Mouse (Mus musculus) CH12.LX (cell line): ENCODE measurements around the gene Oas2. TPM values are rescaled to one million over a fixed set of nuclear protein-coding genes. Genes with fewer than 3 reads are reported as not detected.

Experiments
- DNase-seq: peaks from one replicate; pipeline ENCODE4 v3.0.0-alpha.2; 2013; ENCODE audit errors: extremely low read depth
- H3K27ac ChIP-seq: 2 replicates; pipeline ENCODE4 v1.5.1; 2012; ENCODE audit warnings: low read depth, mild to moderate bottlenecking, control low read depth, moderate library complexity; ENCODE audit not compliant: insufficient read depth
- H3K27me3 ChIP-seq: replicated peaks from 2 replicates; pipeline ENCODE3; 2012; ENCODE audit warnings: inconsistent platforms
- H3K36me3 ChIP-seq, 2 experiments: replicated peaks in 1 of 2; 2 replicates each; pipeline versions ENCODE3 to v1.6.1; 2012; ENCODE audit warnings: inconsistent platforms in 1 of 2, low read length in 1 of 2, mild to moderate bottlenecking in 1 of 2, mixed read lengths in 1 of 2, moderate library complexity in 1 of 2; ENCODE audit not compliant: control insufficient read depth in 1 of 2, insufficient read depth in 1 of 2
- H3K4me1 ChIP-seq, 2 experiments: 2 replicates each; pipeline ENCODE4 v1.6.1; 2012; ENCODE audit warnings: inconsistent platforms in 1 of 2, moderate library complexity in 1 of 2; ENCODE audit not compliant: insufficient read depth in 2 of 2, control insufficient read depth in 1 of 2
- H3K4me2 ChIP-seq: 2 replicates; pipeline ENCODE4 v1.6.1; 2012; ENCODE audit warnings: low read depth, mild to moderate bottlenecking, control low read depth; ENCODE audit not compliant: poor library complexity, insufficient read depth, severe bottlenecking
- H3K4me3 ChIP-seq, 3 experiments: fragments of 150-350 bp in 1 of 3; sonication (generic) in 1 of 3; replicated peaks in 1 of 3; 2 replicates each; pipeline versions ENCODE3 to v1.5.1; 2011 to 2012; ENCODE audit warnings: low read depth in 2 of 3, low read length in 2 of 3, mild to moderate bottlenecking in 2 of 3, moderate library complexity in 2 of 3, control low read depth in 1 of 3, improper control_type of control experiment in 1 of 3, inconsistent platforms in 1 of 3, mixed read lengths in 1 of 3; ENCODE audit not compliant: poor library complexity in 1 of 3
- H3K79me2 ChIP-seq: replicated peaks from 2 replicates; pipeline ENCODE4 v1.6.1; 2012; ENCODE audit warnings: mild to moderate bottlenecking, moderate library complexity; ENCODE audit not compliant: control insufficient read depth, poor library complexity, insufficient read depth, severe bottlenecking; ENCODE audit errors: extremely low read depth
- H3K9ac ChIP-seq: 2 replicates; pipeline ENCODE4 v1.6.1; 2012; ENCODE audit warnings: low read depth, mild to moderate bottlenecking, control low read depth, moderate library complexity; ENCODE audit not compliant: insufficient read depth
- H3K9me3 ChIP-seq: replicated peaks from 2 replicates; pipeline ENCODE3; 2012; ENCODE audit warnings: low read length, inconsistent platforms, mixed read lengths
- BHLHE40 ChIP-seq: IDR thresholded peaks from 2 replicates; pipeline ENCODE4 v1.6.1; 2011; ENCODE audit warnings: mild to moderate bottlenecking, low read depth, low read length, improper control_type of control experiment
- CHD2 ChIP-seq: IDR thresholded peaks from 2 replicates; pipeline ENCODE4 v1.6.1; 2011; ENCODE audit warnings: low read length, improper control_type of control experiment
- CTCF ChIP-seq, 2 experiments: IDR thresholded peaks in 1 of 2; conservative IDR thresholded peaks in 1 of 2; 2 replicates each; pipeline ENCODE4 v1.5.1; 2011 to 2012; ENCODE audit warnings: low read depth in 2 of 2, low read length in 2 of 2, improper control_type of control experiment in 1 of 2, inconsistent platforms in 1 of 2, mild to moderate bottlenecking in 1 of 2, moderate library complexity in 1 of 2
- ELF1 ChIP-seq: IDR thresholded peaks from 2 replicates; pipeline ENCODE4 v1.6.1; 2014; ENCODE audit warnings: low read depth, mild to moderate bottlenecking, inconsistent platforms, low read length, improper control_type of control experiment
- EP300 ChIP-seq: IDR thresholded peaks from 2 replicates; pipeline ENCODE4 v1.6.1; 2011; ENCODE audit warnings: low read length, improper control_type of control experiment
- HCFC1 ChIP-seq: IDR thresholded peaks from 2 replicates; pipeline ENCODE4 v1.6.1; 2012; ENCODE audit warnings: low read depth, mild to moderate bottlenecking, inconsistent platforms, low read length, improper control_type of control experiment
- IRF4 ChIP-seq: IDR thresholded peaks from 2 replicates; pipeline ENCODE4 v1.6.1; 2014; ENCODE audit warnings: low read depth, mild to moderate bottlenecking, inconsistent platforms, low read length, improper control_type of control experiment
- JUND ChIP-seq: conservative IDR thresholded peaks from 2 replicates; pipeline ENCODE4 v1.6.1; 2011; ENCODE audit warnings: low read depth, low read length, improper control_type of control experiment
- MYC ChIP-seq: IDR thresholded peaks from 2 replicates; pipeline ENCODE4 v1.6.1; 2011; ENCODE audit warnings: low read depth, mild to moderate bottlenecking, improper control_type of control experiment, low read length
- NELFE ChIP-seq: IDR thresholded peaks from 2 replicates; pipeline ENCODE4 v1.6.1; 2011; ENCODE audit warnings: low read depth, low read length, improper control_type of control experiment
- PAX5 ChIP-seq: IDR thresholded peaks from 2 replicates; pipeline ENCODE4 v1.6.1; 2012; ENCODE audit warnings: low read length, inconsistent platforms, mixed read lengths
- POLR2AphosphoS2 ChIP-seq: IDR thresholded peaks from 2 replicates; pipeline ENCODE4 v1.6.1; 2011; ENCODE audit warnings: low read depth, low read length, improper control_type of control experiment
- RCOR1 ChIP-seq: conservative IDR thresholded peaks from 2 replicates; pipeline ENCODE4 v1.6.1; 2012; ENCODE audit warnings: low read depth, mild to moderate bottlenecking, inconsistent platforms, low read length, improper control_type of control experiment
- SIN3A ChIP-seq: IDR thresholded peaks from 2 replicates; pipeline ENCODE4 v1.6.1; 2012; ENCODE audit warnings: low read length, improper control_type of control experiment, inconsistent platforms
- SMC3 ChIP-seq: IDR thresholded peaks from 2 replicates; pipeline ENCODE4 v1.6.1; 2011; ENCODE audit warnings: low read depth, low read length, improper control_type of control experiment
- TBP ChIP-seq: conservative IDR thresholded peaks from 2 replicates; pipeline ENCODE4 v1.6.1; 2011; ENCODE audit warnings: low read depth, low read length, improper control_type of control experiment
- UBTF ChIP-seq: IDR thresholded peaks from 2 replicates; pipeline ENCODE4 v1.6.1; 2012; ENCODE audit warnings: low read depth, mild to moderate bottlenecking, inconsistent platforms, low read length, improper control_type of control experiment, moderate library complexity
- USF1 ChIP-seq: IDR thresholded peaks from 2 replicates; pipeline ENCODE4 v1.6.1; 2014; ENCODE audit warnings: low read depth, mild to moderate bottlenecking, inconsistent platforms, low read length, improper control_type of control experiment
- USF2 ChIP-seq: conservative IDR thresholded peaks from 2 replicates; pipeline ENCODE4 v1.6.1; 2011; ENCODE audit warnings: low read depth, low read length, improper control_type of control experiment
- ZKSCAN1 ChIP-seq: IDR thresholded peaks from 2 replicates; pipeline ENCODE4 v1.6.1; 2012; ENCODE audit warnings: low read depth, inconsistent platforms, low read length, improper control_type of control experiment, borderline replicate concordance
- ZMIZ1 ChIP-seq: IDR thresholded peaks from 2 replicates; pipeline ENCODE4 v1.6.1; 2012; ENCODE audit warnings: low read depth, mild to moderate bottlenecking, inconsistent platforms, low read length, improper control_type of control experiment
- dilution Hi-C: fragments of 300-500 bp; cut with MboI; formaldehyde crosslinking; loops from 2 replicates; pipeline ENCODE4 v1.14.3; 2020; ENCODE audit warnings: low sequenced_read_pairs; ENCODE audit not compliant: extremely low pct_unique_long_range_greater_than_20kb, extremely low pct_ligation_motif_present
- in situ Hi-C: fragments of 300-500 bp; cut with MboI; formaldehyde crosslinking; loops from 3 replicates; pipeline ENCODE4 v1.14.3; 2019; ENCODE audit warnings: low sequenced_read_pairs, low pct_ligation_motif_present, low pct_unique_long_range_greater_than_20kb, mixed read lengths
- polyA plus RNA-seq: library from polyadenylated mRNA; unstranded; fragments of >175 nt; gene quantifications from 2 replicates; pipeline ENCODE4 v1.2.1, GENCODE M21; 2012; ENCODE audit warnings: low read depth; ENCODE audit not compliant: insufficient read length
- total RNA-seq, 2 experiments: library from RNA; depleted of rRNA; stranded (reverse); fragments of 300-350 nt in 1 of 2; fragments of >200 nt in 1 of 2; gene quantifications; 2 replicates each; pipeline ENCODE4 v1.2.3; 2012 to 2014

Gene Oas2
- total and polyA plus RNA-seq, 3 experiments, result not detected

DNA sequence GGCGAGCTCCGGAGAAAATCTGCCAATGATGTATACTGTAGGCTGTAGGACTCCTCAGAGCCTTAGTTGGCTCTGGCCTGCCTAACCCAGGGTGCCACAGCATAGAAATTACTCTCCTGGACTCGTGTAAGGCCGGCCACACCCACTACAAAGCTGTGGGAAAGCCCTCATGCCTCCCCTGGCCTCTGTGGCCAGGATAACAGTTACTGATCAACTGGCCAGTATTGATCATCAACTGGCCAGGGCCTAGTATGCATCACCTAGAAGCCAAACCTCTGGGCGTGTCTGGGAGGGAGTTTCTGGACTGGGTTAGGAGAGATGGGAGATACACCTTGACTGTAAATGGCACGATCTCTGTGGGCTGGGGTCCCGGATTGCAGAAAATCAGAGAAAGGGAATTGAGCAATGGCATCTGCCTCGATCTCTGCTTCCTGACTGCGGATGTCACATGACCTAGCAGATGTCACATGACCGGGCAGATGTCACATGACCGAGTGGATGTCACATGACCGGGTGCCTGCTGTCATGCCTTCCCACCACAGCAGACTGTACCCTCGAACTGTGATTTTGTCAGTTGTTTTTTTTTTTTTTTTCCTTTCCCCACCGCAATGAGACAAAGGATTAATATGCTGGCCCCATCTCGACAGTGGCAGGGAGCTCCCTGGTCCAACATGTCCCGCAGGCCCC, 53.5 kb downstream of the Oas2 start:
- no peak for TF ChIP-seq CTCF (conservative IDR thresholded peaks at IDR 0.05 in 1 of 2, IDR thresholded peaks at IDR 0.05 in 1 of 2; ENCODE audit: low read depth in 2 of 2, low read length in 2 of 2)
- no peak for TF ChIP-seq RCOR1
- TF ChIP-seq TBP, result no peak
- TF ChIP-seq MYC, result no peak
- TF ChIP-seq CHD2, result no peak
- no peak for TF ChIP-seq JUND
- TF ChIP-seq ZMIZ1, result no peak
- TF ChIP-seq ELF1, result 0 out of 2 replicates have a peak, but pooled peaks have one; percentile 13
- TF ChIP-seq PAX5, result no peak
- no peak for TF ChIP-seq NELFE
- peak; percentile 56 for TF ChIP-seq BHLHE40
- TF ChIP-seq SMC3, result no peak
- TF ChIP-seq IRF4, result no peak
- TF ChIP-seq USF2, result peak; percentile 97
- no peak for TF ChIP-seq ZKSCAN1
- TF ChIP-seq POLR2AphosphoS2, result no peak
- TF ChIP-seq USF1, result peak; percentile 88
- TF ChIP-seq HCFC1, result peak; percentile 31; the same call in 1 of the 2 replicates
- no peak for TF ChIP-seq SIN3A
- no peak for TF ChIP-seq UBTF
- no peak for TF ChIP-seq EP300
- peaks cover 1 to 5% of the 10 kb centered on the region in 2 experiments for H3K36me3 ChIP-seq
- dilution Hi-C loops (no loop called here), in situ Hi-C loops (no loop called here)
- no peaks in the 10 kb centered on the region for H3K27me3 ChIP-seq
- H3K9me3 ChIP-seq, result peaks cover 13% of the 10 kb centered on the region
- H3K4me3 ChIP-seq, result no peak overlapping the region
- no peaks in the 10 kb centered on the region for H3K79me2 ChIP-seq
- no peak overlapping the region for H3K4me2 ChIP-seq
- DNase-seq, result no peak
- no peak overlapping the region for H3K9ac ChIP-seq
- H3K27ac ChIP-seq, result no peak overlapping the region
- peaks cover 18 to 55% of the 10 kb centered on the region in 2 experiments for H3K4me1 ChIP-seq

DNA sequence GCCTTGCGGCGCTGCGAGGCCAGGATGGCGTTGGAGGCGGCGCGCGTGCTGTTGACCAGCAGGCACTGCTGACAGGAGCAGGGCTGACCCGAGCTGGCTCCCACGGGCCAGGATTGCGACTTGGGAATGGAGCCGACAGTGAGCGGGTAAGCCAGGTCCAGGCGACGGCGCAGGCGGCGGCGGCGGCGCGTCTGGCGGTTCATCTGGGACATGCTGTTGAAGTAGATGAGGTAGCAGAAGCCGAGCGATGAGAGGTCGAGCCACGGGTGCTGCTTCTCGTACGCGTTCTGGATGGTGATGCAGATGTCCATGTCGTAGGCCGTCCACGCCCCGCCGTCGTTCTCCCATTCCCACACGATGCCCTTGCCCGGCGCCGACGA, 55.0 kb downstream of the Oas2 start:
- H3K27me3 ChIP-seq, result no peaks in the 10 kb centered on the region
- in situ Hi-C loops (no loop called here), dilution Hi-C loops (no loop called here)
- no peak for DNase-seq
- H3K4me2 ChIP-seq, result no peak overlapping the region
- no peaks in the 10 kb centered on the region for H3K79me2 ChIP-seq
- H3K4me1 ChIP-seq, result peaks cover 28 to 57% of the 10 kb centered on the region in 2 experiments
- peaks cover 1 to 5% of the 10 kb centered on the region in 2 experiments for H3K36me3 ChIP-seq
- TF ChIP-seq SIN3A, result no peak
- TF ChIP-seq, all 38 proteins: peak for 0
- no peak overlapping the region; the same call in 1 of the 2 replicates for H3K27ac ChIP-seq
- H3K9ac ChIP-seq, result no peak overlapping the region
- H3K9me3 ChIP-seq, result peaks cover 13% of the 10 kb centered on the region
- H3K4me3 ChIP-seq, result no peak overlapping the region
